Mouse (Mus musculus) v-Abl transformed pro-B cells (cell line): ENCODE measurements around the gene Ephb4.

ENCODE experiments used
- in situ Hi-C, 2 experiments: fragments of 400-800 bp; cut with MboI; formaldehyde crosslinking; loops; one replicate each; pipeline ENCODE4 v1.15.1; 2025; ENCODE audit not compliant: unreplicated experiment in 2 of 2

The Ephb4 gene

DNA sequence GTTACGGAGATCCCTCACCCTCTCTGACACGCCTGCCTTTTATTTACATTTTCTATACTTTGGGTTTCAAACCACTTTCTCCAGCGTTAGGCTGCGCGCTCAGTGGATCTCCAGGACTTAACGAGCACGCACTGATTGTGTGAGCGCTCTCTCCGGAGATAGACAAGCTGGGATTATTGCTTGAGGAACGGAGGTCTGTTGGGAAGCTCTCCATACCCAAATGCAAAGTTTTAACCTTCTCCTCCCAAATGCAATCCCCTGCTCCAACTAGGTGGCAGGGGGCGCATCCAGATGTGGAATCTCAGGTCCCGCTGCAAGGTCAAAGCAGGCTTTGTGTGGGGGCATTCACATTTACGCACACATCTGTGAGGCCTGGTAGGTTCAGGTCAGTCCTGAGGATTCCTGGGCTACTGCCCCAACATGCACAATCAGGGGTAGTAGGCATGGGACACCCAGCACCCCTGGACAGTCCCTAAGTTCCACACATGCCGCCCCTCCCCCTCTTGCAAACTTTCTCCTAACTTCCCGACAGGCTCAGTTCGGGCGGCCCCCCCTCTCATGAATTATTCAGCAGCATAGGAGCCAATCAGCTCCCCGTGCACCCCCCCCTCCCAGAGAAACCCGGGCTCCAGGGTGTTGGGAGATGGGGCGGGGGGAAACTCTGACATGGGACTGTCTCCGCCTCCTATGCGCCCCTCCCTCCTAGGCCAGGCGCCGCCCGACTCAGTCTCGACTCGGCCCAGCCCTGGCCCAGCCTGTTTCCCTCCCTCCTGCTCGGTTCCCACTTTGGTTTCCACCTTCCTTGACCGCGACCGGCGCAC lies at the start of gene Ephb4:
Ephb4 (plus strand) TSS at position 726 of the 821 bp plus-strand sequence.
- in situ Hi-C loops = no loop called here

DNA sequence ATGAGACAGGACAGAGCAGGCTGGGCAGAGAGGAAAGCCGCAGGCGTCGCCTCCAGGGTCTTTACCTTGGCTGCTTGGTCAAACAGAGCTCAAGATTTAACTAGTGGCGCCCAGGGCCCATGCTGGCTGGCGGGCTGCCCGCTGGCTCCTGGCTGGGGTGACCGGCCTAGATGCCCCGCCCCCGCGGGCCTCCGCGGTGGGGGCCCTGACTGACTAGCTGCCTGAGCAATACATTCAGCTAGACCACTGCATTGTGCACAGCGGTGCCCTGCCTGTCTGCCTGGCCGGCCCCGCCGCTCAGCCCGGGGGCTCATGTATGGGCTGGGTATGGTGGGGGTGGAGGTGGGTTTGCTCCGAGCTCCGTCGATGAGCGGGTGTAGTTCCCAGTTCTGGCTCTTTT lies 48.7 kb upstream of the Ephb4 start:
- in situ Hi-C loops = no loop called here

DNA sequence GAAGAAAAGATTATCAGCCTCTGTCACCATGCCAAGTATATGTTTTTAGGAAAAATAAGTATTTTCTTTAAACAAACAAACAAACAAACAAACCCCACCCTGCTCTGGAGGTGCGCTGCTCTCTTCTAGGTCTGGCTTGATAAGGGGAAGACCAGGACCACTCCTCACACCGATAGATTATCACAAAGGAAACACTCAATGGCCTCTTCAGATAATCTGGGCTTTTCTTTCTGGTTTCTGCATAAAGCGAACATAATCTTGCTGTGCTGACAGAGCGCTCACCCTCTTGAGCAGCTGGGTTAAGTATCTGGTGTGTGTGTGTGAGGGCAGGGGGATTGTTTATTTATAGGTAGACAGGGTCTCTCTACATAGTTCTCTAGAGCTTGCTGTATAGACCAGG lies 46.3 kb upstream of the Ephb4 start:
- in situ Hi-C loops = no loop called here

DNA sequence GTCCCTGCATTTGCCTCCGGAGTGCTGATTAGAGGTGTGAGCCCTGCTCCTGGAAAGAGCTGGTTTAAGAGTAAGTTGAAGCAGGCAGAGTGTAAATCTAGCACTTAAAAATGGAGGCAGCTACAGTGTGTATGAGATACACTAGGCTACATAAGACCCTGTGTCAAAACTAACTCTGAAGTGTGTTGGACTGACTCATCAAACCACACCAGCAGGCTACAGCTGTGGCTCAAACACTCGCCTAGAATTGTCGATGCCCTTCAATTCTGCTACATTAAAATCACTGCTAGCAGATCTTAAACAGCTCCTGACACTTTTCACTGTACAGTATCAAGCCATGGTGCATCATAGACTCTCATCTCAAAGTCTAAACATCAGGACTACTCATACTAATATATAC lies 45.7 kb upstream of the Ephb4 start:
- in situ Hi-C loops = no loop called here

DNA sequence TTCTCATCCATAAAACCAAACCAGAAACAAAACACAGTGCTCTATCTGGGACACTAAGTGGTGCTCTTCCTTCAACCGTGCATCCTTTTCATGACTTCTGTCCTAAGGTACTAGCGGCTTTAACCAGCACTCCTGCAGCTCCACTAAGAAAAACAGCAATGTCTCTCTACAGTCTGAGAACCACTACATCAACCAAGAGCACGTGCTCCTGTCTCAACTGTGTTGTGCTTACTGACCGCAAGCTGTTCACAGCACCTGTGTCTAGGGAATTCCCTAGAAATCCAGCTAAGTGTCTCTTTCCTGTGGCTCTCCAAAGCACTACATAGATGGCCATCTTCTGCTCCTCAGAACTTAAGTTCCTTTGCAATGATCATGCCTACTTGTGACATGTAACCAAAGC lies 45.1 kb upstream of the Ephb4 start:
- in situ Hi-C loops = no loop called here

DNA sequence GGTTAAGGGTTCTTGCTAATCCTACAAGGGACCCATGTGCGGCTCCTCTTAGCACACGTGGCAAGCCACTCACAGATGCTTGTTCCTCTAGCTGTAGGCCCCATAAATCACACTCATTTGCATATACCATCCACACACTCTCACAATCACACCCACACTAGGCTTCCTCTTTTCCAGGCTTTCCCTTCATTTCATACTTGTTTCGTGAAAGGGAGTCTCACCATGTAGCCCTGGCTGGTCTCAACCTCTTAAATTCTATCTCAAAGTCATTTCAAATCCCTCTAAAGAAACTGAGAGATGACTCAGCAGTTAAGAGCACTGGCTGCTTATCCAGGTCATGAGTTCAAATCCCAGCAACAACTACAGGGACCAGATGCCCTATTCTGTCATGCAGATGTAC lies 44.1 kb upstream of the Ephb4 start:
- in situ Hi-C loops = no loop called here

DNA sequence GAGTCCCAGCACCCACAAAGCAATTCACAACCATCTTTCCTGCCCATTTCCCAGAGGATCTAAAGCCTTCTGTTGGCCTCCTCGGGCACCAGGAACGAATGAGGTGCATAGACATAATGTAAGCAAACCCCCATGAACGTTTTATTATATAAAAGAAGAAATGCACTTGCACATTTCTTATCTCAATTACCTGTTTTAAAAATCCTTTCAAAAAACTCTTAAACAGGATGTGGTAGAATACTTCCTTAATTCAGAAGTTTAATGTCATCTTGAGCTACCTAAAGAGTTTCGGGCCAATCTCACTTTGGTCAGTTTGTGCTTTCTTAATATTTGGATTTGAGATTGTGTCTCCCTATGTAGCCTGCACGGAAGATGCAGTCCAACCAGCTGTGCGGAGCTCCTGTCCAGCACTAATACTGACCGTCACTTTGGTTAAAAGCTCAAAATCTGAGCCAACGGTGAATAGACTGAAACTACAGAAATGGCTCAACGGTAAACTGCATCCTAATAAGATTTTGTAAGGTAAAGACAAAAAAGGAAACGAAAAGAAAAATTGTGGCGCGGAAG lies 43.4 kb upstream of the Ephb4 start:
- in situ Hi-C loops = no loop called here

DNA sequence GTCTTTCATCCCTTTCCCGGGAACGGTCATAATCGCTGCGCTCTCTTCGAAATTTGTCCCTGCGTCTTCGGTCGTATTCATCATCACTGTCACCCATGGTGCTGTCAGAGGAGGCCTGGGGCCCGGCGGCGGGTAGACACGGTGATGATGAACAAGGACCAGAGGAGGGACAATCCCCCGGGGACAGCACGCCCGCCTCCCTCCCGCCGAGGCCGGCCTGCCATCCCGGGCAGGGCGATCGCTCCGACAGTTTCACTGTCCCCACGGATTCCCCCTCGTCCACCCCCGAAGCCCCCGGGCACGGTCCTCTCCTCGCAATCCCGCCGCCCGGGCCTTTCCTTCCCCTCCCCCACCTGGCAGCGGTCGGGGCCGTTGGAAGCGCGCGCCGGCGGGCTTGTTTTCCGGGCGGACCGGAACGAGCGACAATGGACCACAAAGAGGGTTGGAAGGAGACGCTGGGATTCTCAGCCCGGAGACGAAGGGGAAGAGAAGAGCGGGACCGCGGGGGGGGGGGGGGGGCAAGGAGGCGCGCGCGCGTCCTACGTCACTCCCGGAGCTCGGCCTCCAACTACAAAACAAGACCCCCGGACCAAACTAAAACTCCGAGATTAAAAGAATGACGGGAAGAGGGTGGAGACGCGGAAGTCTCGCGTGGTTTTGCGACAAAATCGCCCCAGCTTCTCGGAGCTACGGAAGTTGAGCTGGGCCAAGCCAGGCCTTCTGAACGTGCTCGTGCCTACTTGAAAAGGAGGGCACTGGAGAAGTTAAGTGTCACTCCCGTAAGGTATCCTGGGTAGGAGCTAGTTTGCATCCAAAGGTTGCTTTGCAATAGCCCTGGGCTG lies 42.6 kb upstream of the Ephb4 start, which contains the start of gene Srrt:
Srrt (minus strand) TSS at position 604 of the 842 bp plus-strand sequence.
- in situ Hi-C loops = no loop called here

DNA sequence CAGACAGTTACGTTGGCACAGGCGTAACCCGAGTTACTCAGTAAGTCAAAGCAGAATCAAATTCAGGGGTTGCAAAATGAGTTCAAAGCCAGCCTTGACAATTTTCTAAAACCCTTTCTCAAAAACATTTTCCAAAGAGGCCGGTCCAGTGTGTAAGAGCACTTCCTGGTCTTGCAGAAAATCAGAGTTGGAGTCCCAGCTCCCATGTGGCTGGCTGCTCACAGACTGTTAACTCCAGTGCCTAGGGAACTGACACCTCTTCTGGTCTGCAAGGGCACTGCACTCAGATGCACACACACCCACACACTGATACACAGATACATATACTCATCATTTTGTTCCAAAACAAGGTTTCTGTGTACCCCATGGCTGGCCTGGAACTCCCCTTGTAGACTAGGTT lies 41.6 kb upstream of the Ephb4 start:
- in situ Hi-C loops = no loop called here

DNA sequence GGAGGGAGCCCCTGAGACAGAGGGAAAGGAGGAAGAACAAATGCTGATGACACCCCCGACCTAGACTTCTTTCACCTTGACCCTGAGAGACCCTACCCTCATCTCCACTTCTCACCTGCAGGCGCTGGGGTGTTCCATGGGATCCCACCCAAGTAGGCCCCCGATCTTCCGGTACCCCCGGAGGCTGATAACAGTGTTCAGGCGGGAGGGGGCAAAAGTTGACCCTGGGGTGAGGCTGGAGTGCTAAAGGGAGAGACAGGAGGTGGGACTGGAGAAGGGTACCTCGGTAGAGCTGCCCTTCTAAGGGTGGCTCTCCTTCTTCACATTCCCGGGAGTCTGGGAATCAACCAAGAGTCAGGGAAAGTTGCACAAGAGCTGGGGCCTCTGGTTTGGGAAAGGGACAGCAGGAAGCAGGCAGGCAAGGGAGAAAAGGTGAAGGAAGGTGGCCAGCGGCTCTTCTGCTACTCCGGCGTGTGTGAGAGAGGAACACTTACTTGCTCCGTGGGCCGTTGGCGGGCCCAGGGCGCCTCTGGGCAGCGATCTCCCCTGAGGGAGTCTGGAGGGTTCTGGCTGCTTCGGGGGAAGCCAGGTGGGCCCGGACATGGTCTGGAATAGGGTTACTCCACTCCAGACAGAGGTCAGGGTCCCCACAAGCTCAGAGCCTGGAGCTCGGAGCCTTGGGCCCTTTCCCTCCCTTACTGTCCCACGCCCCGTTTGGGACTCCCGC lies 36.3 kb upstream of the Ephb4 start:
- in situ Hi-C loops = loop anchor here in 1 of 2 experiments (10.0 kb wide), 1 partner anchor 471 kb away; the partner anchor contains the start of genes Mepce and Zcwpw1

DNA sequence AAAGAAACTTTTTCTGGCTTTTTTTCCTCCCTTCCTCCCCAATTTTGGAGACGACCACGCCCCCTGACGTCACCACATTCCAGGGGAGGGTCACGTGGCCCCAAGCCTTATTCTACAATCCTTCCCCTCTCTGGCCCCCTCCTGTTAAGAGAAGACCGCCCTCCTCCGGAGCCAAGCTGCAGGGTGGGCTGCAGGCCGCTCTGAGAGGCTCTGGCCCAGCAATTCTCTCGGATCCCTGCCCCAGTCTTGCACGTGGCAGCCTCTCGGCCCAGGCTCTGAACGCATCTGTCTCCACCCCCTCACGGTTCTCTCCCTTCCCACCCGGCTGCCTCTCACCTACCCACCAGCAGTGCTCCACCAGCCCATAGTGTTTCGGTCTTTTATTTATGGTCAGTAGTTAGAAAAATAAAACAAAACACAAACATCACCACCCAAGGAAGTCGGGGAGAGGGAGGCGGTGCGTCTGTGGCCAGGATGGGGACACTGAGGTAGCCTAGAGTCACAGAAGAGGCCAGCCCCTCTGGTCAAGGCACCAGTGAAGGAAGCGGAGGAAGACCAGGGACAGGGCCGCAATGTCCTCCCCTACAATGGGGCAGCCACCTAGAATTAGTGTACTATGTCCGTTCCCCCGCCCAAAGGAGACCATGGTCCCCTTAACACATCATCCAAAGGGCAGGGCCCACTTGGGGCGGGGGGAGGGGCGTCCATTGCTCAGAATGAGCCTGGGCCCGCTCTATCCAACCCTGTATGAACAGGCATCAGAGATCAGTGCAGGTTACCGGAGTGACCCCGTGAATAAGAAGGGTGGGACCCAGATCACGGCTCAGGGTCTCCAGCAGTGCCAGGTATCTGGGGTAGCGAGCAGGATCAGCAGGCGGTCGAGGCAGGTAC lies 35.5 kb upstream of the Ephb4 start, which contains the start of gene Trip6:
Trip6 (minus strand) TSS at position 212 of the 891 bp plus-strand sequence.
- in situ Hi-C loops = loop anchor here in 1 of 2 experiments (10.0 kb wide), 1 partner anchor 470 kb away; the partner anchor contains the start of genes Mepce and Zcwpw1

DNA sequence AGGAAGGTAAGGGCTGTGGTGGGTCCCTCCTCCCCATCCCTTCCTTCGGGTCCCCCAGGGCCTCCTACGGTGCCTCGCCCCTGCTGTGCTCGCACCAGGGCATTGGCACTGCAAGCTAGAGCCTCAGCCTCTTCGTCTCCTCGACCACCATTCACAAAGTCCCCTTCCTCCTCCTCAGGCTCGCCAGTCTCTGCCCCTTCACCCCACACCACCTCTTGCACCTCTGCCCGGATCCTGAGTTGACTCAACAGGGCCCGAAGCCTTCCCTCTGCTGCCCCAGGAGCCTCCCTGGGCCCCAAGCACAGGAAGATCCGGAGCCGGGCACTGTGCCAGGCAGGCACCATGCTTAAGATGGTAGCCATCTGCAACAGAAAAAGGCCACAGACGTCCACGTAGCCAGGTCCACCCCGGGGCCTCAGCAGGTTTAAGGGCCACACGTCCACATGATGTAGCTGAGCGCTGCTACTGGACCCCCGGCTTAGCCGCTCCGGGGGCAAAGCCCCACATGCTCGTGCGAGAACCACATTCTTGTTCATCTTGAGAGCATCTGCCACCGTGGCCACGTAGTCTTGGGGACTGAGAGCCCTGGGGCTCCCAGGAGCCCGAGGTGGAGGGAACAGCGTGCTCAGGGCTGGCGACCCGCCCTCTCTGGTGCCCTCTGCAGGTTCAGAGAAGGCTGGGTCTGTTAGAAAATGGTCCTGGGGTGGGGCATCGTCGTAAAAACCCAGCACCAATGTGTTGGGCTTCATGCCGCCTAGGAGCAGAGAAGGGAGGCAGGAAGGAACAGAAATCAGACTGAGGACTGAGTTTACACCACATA lies 34.6 kb upstream of the Ephb4 start:
- in situ Hi-C loops = loop anchor here in 1 of 2 experiments (10.0 kb wide), 1 partner anchor 470 kb away; the partner anchor contains the start of genes Mepce and Zcwpw1

DNA sequence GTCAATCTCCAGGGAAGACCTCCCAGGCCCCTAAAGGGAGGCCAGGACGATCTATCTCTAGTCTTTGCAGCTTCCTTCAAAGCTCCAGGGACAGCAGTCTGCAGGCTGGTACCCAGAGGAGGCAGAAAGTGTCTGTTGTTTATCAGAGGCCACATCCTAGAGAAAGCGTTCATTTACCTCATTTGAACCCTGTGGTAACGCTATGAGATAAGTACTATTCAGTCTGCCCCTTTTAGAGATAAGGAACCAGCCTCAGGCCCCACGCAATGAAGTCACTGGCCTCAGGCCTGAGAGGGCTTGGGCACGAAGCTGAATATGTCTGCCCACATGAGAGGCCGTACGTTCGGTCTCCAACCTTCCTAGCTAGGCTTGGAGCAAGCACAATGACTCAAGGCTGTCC lies 32.5 kb upstream of the Ephb4 start:
- in situ Hi-C loops = loop anchor here in 1 of 2 experiments (10.0 kb wide), 1 partner anchor 467 kb away; the partner anchor contains the start of genes Mepce and Zcwpw1

DNA sequence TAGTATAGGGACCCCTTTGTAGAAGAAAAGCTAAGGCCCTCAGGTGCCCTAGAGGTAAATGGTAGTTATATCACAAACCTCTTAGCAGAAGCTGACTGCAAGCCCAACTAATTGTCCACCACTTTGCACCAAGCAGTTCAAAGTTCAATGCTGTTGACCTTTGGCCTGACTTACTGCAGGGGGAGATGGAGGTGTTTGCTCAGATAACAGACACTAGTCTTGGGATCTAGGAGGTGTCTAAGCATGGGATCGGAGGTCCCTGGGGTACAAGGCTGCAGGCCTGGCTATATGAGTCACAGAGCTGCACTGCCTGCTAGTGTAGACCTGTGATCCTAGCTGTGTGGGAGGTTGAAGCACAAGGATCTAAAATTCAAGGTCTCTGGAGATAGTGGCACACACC lies 31.3 kb upstream of the Ephb4 start:
- in situ Hi-C loops = loop anchor here in 1 of 2 experiments (10.0 kb wide), 1 partner anchor 466 kb away; the partner anchor contains the start of genes Mepce and Zcwpw1

DNA sequence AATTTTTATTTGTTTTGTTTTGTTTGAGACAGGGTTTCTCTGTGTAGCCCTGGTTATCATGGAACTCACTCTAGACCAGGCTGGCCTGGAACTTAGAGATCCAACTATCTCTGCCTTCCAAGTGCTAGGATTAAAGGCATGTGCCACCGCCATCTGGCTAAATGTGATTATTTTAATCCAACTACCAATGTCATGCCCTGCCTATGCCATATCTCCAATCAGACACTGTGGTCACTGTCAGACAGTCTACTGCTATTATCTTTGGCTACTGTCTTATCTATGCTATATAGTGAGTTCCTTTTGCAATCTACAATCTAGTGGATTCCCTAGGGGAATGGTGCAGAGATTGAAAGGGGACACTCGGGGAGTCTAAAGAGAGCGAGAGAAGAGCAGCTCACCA lies 28.9 kb upstream of the Ephb4 start:
- in situ Hi-C loops = no loop called here

DNA sequence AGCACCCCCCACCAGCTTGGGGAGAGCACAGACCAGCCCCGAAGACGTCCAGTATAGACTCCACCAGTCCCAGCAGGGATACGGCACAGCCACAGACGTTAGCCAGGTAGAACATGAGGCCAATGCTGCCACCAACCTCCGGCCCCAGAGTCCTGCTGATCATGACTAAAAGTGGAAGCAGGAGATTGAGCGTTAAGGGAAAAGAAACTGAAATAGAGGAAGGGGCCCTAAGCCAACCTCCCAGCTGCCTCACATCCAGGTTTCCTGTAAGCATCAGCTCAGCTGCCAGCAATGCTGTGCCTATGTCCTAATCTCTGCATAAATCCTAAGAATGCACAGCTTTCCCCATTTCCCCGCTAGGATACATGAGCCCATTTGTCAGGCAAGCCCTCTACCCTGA lies 19.0 kb upstream of the Ephb4 start:
- in situ Hi-C loops = loop anchor here (5.0 to 10.0 kb wide), 4 partner anchors 39 to 434 kb away; partner anchors contain the start of genes Pop7 (in 2 of the 2) and Ufsp1 (in 1 of the 2)

DNA sequence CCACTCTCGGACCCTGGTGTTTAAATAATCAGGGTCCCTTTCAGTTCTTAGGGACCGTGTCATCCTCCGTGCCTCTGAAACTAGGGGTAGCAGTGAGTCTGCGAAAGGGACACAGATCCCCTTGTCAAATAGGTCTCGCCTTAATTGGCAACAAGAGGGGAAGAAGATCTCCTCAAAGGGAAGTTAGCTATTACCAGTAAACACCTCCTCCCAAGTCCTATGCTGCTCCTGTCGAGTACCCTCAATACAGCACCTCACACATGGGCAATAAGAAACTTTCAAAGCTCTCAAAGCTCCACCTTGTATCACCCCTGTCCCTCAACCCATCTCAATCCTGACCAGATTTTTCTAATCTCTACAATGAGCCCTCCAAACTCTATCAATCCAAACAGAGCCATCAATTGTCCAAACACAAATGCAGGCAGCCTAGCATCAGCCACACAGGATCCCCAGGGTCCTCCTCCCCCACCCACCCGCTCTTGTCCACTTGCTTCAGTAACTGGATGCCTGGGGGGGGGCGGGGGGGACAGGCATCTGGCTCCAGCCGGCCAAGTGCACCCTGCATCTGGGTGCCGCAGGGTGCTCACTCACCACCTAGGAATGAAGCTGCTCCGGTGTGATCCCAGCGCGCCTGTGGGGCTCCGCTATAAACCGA lies 16.9 kb upstream of the Ephb4 start:
- in situ Hi-C loops = loop anchor here (5.0 to 10.0 kb wide), 4 partner anchors 41 to 432 kb away; partner anchors contain the start of genes Pop7 (in 2 of the 2) and Ufsp1 (in 1 of the 2)
